Mouse (Mus musculus) lung, embryonic 14.5 days (tissue): Measurements from ENCODE around the gene Pycard. TPM values are rescaled to one million over a fixed set of nuclear protein-coding genes. Genes with fewer than 3 reads are reported as not detected.

ENCODE experiments used
- ATAC-seq: fragments of 200-750 bp; cut with Nextera tagmentation; 2 replicates; pipeline ENCODE4 v1.8.0; 2017; ENCODE audit warnings: mild to moderate bottlenecking, moderate TSS enrichment, moderate library complexity; ENCODE audit not compliant: insufficient read depth
- DNase-seq: peaks from one replicate; pipeline ENCODE4 v3.0.0-alpha.2; 2015
- H3K27ac ChIP-seq: fragments of 300-500 bp; sonication (generic); 2 replicates; pipeline ENCODE4 v1.5.1; 2014; ENCODE audit warnings: low read depth, mild to moderate bottlenecking, moderate library complexity
- H3K27me3 ChIP-seq: fragments of 300-500 bp; sonication (generic); 2 replicates; pipeline ENCODE4 v1.6.1; 2014; ENCODE audit warnings: low read length, control low read depth; ENCODE audit not compliant: insufficient read depth
- H3K36me3 ChIP-seq: fragments of 300-500 bp; sonication (generic); 2 replicates; pipeline ENCODE4 v1.6.1; 2014; ENCODE audit warnings: control low read depth; ENCODE audit not compliant: insufficient read depth
- H3K4me1 ChIP-seq: fragments of 300-500 bp; sonication (generic); 2 replicates; pipeline ENCODE4 v1.6.1; 2014; ENCODE audit warnings: antibody characterized with exemption, control low read depth; ENCODE audit not compliant: insufficient read depth
- H3K4me2 ChIP-seq: fragments of 300-500 bp; sonication (generic); 2 replicates; pipeline ENCODE4 v1.6.1; 2014; ENCODE audit warnings: mild to moderate bottlenecking
- H3K4me3 ChIP-seq: fragments of 300-500 bp; sonication (generic); 2 replicates; pipeline ENCODE4 v1.5.1; 2014; ENCODE audit warnings: low read depth, low read length
- H3K9ac ChIP-seq: fragments of 300-500 bp; sonication (generic); 2 replicates; pipeline ENCODE4 v1.6.1; 2014
- H3K9me3 ChIP-seq: fragments of 300-500 bp; sonication (generic); 2 replicates; pipeline ENCODE4 v1.6.1; 2016; ENCODE audit warnings: low read depth, low read length, control low read depth
- CTCF ChIP-seq: IDR thresholded peaks from 2 replicates; pipeline ENCODE4 v1.5.1; 2016; ENCODE audit warnings: antibody characterized with exemption, low read depth
- WGBS: fragments of 180-500 bp; shearing (Covaris S2); extraction: QIAGEN DNeasy Blood & Tissue Kit; methylation state at CpG from one replicate; pipeline ENCODE4 v1.1.7; 2014; 5-methylcytosine and 5-hydroxymethylcytosine counted together
- polyA plus RNA-seq: library from polyadenylated mRNA; unstranded; fragments of >200 nt; fragmentation: Nextera tagmentation; extraction: Ambion mirVana; gene quantifications from 2 replicates; pipeline ENCODE4 v1.2.1, GENCODE M21; 2014

The Pycard gene
- polyA plus RNA-seq, 1 experiment from 2014 or later: 22.1 TPM

- WGBS: 89% methylated on average over 13 of the region's 13 CpGs
- no peak overlapping the region for H3K4me3 ChIP-seq
- no peak for DNase-seq
- no peak for ATAC-seq
- no peak overlapping the region for H3K27ac ChIP-seq
- H3K9me3 ChIP-seq: no peaks in the 10 kb centered on the region
- H3K4me1 ChIP-seq: no peaks in the 10 kb centered on the region
- H3K9ac ChIP-seq: no peak overlapping the region
- no peak for TF ChIP-seq CTCF
- H3K36me3 ChIP-seq: no peaks in the 10 kb centered on the region
- no peak overlapping the region for H3K4me2 ChIP-seq
- H3K27me3 ChIP-seq: 0 out of 2 replicates have a peak, but pooled peaks cover 3% of the 10 kb centered on the region
Observed at GRCm38 (mm10) chr7:128013116-128013515, 19.4 kb upstream of the Pycard start.

- Histone ChIP-seq H3K9me3 (no peaks in the 10 kb centered on the region), H3K4me2 (no peak overlapping the region), H3K27me3 (0 out of 2 replicates have a peak, but pooled peaks cover 3% of the 10 kb centered on the region), H3K27ac (no peak overlapping the region), H3K9ac (no peak overlapping the region), H3K4me3 (no peak overlapping the region), H3K36me3 (no peaks in the 10 kb centered on the region), H3K4me1 (no peaks in the 10 kb centered on the region)
- no peak for DNase-seq
- ATAC-seq: no peak
- TF ChIP-seq CTCF: no peak
- 76% methylated on average over 13 of the region's 13 CpGs for whole genome bisulfite sequencing
Observed at GRCm38 (mm10) chr7:128012136-128012780, 18.6 kb upstream of the Pycard start.

- Histone ChIP-seq H3K4me2 (peak overlapping the region; percentile 36; the same call in 1 of the 2 replicates), H3K4me3 (peak overlapping the region; percentile 8; the same call in 1 of the 2 replicates), H3K36me3 (no peaks in the 10 kb centered on the region), H3K27ac (no peak overlapping the region), H3K9ac (peak overlapping the region; percentile 15; the same call in 1 of the 2 replicates), H3K27me3 (0 out of 2 replicates have a peak, but pooled peaks cover 4% of the 10 kb centered on the region), H3K9me3 (no peaks in the 10 kb centered on the region), H3K4me1 (no peaks in the 10 kb centered on the region)
- ATAC-seq: 0 out of 2 replicates have a peak, but pooled peaks have one; percentile 20
- no peak for TF ChIP-seq CTCF
- no peak for DNase-seq
- WGBS: 35% methylated on average over 39 of the region's 40 CpGs
Observed at GRCm38 (mm10) chr7:128009715-128010340, 16.2 kb upstream of the Pycard start.

- no peak for TF ChIP-seq CTCF
- Histone ChIP-seq H3K36me3 (no peaks in the 10 kb centered on the region), H3K4me2 (no peak overlapping the region), H3K4me1 (no peaks in the 10 kb centered on the region), H3K27ac (no peak overlapping the region), H3K9me3 (no peaks in the 10 kb centered on the region), H3K4me3 (no peak overlapping the region), H3K27me3 (0 out of 2 replicates have a peak, but pooled peaks cover 10% of the 10 kb centered on the region), H3K9ac (no peak overlapping the region)
- 63% methylated on average over 7 of the region's 7 CpGs for WGBS
- DNase-seq: no peak
- no peak for ATAC-seq
Observed at GRCm38 (mm10) chr7:128006193-128006592, 12.5 kb upstream of the Pycard start.

GRCm38 (mm10) chr7:128004487-128005362 lies 11.1 kb upstream of the Pycard start:
- no peak for TF ChIP-seq CTCF
- H3K9me3 ChIP-seq: no peaks in the 10 kb centered on the region
- H3K36me3 ChIP-seq: no peaks in the 10 kb centered on the region
- H3K9ac ChIP-seq: peak overlapping the region; percentile 27; the same call in 1 of the 2 replicates
- peak; percentile 68 for ATAC-seq
- 0 out of 2 replicates have a peak, but pooled peaks cover 4% of the 10 kb centered on the region for H3K4me1 ChIP-seq
- 0 out of 2 replicates have a peak, but pooled peaks cover 7% of the 10 kb centered on the region for H3K27me3 ChIP-seq
- H3K27ac ChIP-seq: peak overlapping the region; percentile 81
- peak overlapping the region; percentile 9; the same call in 1 of the 2 replicates for H3K4me3 ChIP-seq
- 18% methylated on average over 35 of the region's 35 CpGs for WGBS
- peak overlapping the region; percentile 52 for H3K4me2 ChIP-seq
- peak; percentile 67 for DNase-seq

- H3K4me2 ChIP-seq: peak overlapping the region; percentile 52
- ATAC-seq (no peak), DNase-seq (no peak)
- 0 out of 2 replicates have a peak, but pooled peaks cover 4% of the 10 kb centered on the region for H3K4me1 ChIP-seq
- H3K9me3 ChIP-seq: no peaks in the 10 kb centered on the region
- H3K27ac ChIP-seq: peak overlapping the region; percentile 81
- H3K27me3 ChIP-seq: 0 out of 2 replicates have a peak, but pooled peaks cover 7% of the 10 kb centered on the region
- 33% methylated on average over 5 of the region's 5 CpGs for WGBS
- no peak for TF ChIP-seq CTCF
- no peak overlapping the region for H3K4me3 ChIP-seq
- H3K9ac ChIP-seq: peak overlapping the region; percentile 27; the same call in 1 of the 2 replicates
- H3K36me3 ChIP-seq: no peaks in the 10 kb centered on the region
Observed at GRCm38 (mm10) chr7:128004150-128004486, 10.5 kb upstream of the Pycard start.
